Mouse (Mus musculus) cerebellum, postnatal 10 days (tissue): ENCODE measurements around the gene Vamp2.

Source experiments
- DNase-seq, 2 experiments: peaks; one replicate each; pipeline ENCODE4 v3.0.0; 2021; ENCODE audit warnings: mixed read lengths in 2 of 2

The Vamp2 gene

DNA sequence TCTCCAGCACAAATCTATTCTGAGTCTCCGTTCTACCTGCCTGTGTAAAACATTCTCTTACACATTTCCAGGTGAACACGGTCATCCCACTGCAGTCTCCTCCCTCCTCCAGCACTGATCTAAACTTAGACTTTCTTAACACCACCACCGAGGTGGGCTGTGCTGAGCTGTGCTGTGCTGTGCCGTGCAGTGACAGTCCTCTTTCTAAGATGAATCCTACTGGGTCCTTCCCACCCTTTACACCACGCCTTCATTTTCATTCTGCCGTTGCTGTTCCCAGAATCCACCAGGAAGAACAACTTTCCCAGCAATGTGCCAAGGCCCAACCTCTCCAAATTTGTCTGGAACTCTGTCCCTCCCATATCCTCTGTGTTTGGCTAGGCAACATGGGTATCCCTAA is 1.9 kb upstream of the Vamp2 start:
- DNase-seq, result no peak

DNA sequence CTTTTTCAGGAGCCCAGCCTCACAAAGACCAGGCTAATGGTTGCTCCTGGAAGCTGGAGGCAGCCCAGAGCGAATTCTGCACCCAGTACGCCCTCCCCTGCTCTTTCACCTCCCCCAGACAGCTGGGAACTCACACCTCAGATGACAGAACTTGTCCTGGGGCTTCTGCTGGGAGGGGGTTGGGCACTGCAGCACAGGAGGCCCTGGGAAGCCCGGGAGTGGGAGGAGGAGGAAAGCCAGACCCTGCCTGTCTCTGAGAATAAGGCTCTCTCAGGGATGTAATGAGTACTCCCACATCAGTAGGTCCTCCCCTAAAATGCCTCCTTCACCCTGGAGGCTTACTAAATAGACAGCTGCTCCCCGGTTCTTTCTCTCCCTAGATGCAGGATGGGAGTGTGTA is 1.2 kb upstream of the Vamp2 start:
- DNase-seq, result peak in 1 of 2 experiments; percentile 15

DNA sequence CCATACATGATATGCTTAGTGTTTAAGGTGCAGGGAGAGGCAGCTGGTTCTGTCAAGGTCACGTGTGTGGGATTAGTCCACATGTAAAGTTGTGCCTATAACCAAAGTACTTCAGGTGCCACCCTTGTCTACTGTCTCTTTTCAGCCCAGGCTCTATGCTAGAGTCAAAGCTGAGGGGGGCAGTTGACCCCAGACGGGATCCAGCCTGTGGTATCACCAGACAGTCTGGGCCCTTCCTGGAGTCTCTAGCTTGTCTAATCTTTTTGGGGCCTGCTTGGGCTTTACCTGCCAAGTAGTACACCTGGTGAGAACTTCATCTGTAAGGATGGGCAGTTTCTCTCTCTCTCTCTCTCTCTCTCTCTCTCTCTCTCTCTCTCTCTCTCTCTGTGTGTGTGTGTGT is 693 bp upstream of the Vamp2 start:
- peak in 1 of 2 experiments; percentile 21 for DNase-seq

DNA sequence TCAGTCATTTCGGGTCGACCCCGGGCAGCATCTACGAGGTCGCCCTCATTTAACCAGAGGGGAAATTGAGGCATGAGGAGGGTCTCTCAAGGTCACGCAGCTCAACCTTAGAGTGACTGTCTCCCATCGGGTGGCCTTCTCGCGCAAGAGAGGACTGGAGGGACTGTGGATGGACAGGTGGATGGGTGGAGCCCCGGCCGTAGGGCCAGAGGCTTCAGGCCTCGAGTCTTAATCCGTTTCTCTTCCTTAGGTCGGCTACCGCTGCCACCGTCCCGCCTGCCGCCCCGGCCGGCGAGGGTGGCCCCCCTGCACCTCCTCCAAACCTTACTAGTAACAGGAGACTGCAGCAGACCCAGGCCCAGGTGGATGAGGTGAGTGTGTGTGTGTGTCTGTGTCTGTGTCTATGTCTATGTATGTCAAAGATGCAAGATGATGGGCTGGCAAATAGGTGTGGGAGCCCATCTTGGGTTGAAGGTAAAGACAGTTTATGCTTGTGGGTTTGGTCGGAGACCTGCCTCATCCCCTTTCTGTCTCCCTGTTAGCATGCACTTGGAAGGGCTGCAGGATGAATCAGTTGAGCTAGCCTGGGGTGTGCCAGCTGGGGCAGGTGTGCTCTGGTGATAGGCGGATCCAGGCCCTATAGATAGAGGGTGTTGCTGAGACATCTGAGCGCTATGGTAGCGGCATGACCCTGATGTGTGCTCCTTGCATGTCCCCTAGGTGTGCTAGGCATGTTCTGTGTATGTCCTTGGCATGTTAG is 746 bp downstream of the Vamp2 start:
- DNase-seq, result no peak

DNA sequence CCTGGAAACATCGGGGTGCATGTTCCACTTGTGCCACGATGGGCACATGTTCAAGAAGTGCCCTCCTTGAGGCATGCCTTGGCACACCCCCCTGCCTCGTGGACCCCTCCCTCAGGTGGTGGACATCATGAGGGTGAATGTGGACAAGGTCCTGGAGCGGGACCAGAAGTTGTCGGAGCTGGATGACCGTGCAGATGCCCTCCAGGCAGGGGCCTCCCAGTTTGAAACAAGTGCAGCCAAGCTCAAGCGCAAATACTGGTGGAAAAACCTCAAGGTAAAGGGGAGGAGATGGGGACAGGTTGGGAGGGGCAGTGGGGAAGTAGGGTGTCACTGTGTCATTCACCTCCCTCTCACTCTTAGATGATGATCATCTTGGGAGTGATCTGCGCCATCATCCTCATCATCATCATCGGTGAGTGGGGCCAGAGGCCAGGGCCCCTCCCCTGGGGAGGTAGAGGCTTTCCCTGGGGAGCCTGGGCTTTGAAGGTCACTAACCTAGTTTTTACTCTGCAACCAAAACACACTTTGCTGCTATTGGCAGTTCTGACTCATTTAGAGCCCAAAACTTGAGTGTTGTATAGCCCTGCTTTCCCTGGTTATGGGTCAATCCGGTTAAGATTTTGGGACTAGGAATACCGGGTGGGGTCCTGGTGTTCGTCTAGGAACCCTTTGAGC is 1.5 kb downstream of the Vamp2 start:
- peak; percentile 52 to 59 for DNase-seq

DNA sequence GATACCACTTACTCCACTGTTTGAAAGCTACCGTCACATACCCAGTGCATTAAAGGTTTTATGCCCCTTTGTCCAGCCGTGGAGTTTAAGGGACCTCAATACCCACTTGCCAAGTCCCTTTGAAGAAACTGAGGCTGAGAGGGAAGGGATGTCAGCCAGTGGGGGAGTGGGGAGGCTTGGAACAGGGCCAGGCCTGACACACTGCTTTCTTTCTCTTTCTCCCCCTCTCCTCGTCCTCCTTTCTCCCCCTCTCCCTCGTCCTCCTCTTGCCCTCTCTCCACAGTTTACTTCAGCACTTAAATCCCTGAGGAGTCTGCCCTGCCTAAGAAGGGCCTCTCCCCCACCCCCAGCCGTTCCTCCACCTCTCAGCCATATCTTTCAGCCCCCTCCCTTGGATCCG is 2.1 kb downstream of the Vamp2 start:
- DNase-seq, result peak in 1 of 2 experiments; percentile 27

DNA sequence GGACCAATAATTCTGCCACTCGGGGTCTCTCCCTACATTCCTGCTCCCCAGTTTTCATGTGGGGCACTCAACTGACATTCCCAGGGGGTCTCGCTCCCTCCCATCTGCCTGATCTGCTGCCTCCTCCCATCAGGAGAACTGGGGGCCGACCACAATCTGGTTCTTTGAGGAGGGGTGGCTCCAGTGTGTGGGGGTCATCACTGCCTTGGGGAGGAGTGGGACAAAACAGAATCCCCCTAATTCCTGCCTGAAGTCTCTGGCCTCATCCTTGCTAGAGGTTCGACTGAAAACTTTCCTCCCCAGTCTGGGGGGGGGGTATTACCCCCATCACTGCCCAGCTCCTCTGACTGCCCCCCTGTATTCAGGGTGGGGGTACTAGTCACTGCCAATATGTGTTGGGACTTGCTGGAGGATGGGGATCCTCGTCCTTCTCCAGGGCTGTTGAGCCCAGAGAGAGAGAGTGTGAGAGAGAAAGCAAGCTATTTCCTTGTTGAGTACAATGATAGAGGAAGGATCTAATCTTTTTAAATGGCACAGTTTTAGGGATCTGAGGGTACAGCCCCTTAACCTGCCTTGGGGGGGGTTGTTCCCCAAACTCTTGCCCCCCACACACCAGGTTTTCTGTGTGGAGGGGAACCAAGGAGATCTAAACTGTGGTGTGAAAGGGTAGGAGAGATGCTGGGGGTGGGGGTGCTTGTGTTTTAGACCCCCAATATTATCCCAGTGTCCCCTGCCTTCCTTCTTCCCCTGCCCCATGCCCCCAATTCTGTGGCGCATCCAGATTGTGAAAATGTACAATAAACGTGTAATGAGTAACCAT is 3.5 kb downstream of the Vamp2 start:
- DNase-seq, result peak; percentile 18 to 19

DNA sequence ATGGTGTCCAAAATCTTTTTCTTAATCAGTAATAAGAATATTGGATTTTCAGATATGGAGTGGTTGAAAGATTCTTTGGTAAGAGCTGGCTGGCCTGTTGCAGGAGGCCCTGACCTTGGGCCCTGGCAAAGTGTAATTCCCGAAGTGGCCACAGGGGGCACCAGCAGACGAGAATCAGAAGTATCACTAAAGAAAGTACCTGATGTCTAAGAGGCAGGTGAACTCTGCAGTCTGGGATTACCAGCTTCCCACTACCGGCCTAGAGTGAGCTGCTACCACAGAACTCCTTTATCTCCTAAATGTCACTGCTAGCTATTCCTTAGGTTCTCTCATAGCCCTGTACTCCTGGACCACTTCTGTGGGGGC is 4.1 kb downstream of the Vamp2 start:
- peak; percentile 93 to 97 for DNase-seq

DNA sequence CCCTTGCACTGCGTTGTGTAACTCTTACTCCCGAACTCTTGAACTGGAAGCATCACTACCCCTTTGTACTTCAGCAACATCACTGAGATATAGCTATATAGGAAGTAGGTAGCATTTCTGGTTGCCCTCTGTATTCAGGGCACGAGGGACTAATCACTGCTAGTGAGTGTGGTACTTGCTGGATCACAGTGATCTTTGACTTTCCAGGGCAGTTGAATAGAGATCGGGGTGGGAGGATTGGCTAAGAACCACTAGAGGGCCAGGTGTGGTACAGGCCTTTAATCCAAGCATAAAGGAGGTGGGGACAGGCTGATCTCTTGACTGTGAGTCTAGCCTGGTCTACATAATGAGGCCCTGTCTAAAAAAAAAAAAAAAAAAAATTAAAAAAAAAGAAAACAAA is 4.6 kb downstream of the Vamp2 start:
- DNase-seq, result peak in 1 of 2 experiments; percentile 30

DNA sequence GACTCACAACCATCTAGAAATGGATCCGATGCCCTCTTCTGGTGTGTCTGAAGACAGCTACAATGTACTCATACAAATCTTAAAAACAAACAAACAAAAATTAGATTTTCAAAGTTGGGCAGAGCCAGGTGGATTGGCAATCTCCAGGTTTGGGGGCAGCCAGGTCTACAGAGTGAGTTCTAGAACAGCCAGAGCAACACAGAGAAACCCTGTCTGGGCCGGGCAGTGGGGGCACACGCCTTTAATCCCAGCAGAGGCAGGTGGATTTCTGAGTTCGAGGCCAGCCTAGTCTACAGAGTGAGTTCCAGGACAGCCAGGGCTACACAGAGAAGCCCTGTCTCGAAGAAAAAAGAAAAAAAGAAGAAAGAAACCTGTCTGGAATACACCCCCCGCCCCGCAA is 5.6 kb downstream of the Vamp2 start:
- DNase-seq, result peak in 1 of 2 experiments; percentile 17

DNA sequence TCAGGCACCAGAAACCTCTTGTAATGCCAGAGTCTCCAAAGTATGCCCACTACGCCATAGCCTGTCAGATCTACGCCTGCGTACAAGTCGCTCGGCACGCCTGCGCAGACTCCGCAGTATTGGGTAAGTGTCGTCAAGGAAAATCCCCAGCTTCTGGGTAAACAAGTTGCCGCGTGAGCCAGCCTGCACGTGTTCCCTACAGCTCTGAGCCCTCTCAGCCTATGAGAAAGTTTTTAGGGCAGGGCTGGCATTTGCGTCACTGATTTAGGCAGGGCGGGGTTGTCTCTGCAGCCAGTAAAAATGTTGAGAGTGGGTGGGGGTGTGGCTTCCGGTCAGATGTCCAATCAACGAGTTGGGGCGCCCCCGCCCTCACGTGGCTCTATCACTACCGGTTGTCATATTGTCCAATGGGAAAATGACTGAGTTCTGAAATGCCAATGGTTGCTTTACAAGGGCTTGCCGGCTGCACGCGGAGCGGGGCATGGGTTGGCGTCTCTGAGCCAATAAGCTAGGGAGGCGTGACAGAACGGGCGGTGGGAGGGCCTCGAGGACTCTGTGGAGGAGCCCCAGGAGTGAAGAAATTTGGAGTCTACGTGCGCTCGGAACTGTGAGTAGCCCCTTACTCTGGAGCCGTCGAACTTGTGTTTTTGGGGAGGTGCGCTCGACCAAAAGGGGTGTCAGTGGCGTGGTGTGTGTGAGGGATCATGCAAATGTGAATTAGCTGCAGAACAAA is 6.6 kb downstream of the Vamp2 start, which contains the start of gene Per1:
Gene Per1, plus strand, starts transcription at position 521 of the 733 bp plus-strand sequence.
- DNase-seq, result peak; percentile 99

DNA sequence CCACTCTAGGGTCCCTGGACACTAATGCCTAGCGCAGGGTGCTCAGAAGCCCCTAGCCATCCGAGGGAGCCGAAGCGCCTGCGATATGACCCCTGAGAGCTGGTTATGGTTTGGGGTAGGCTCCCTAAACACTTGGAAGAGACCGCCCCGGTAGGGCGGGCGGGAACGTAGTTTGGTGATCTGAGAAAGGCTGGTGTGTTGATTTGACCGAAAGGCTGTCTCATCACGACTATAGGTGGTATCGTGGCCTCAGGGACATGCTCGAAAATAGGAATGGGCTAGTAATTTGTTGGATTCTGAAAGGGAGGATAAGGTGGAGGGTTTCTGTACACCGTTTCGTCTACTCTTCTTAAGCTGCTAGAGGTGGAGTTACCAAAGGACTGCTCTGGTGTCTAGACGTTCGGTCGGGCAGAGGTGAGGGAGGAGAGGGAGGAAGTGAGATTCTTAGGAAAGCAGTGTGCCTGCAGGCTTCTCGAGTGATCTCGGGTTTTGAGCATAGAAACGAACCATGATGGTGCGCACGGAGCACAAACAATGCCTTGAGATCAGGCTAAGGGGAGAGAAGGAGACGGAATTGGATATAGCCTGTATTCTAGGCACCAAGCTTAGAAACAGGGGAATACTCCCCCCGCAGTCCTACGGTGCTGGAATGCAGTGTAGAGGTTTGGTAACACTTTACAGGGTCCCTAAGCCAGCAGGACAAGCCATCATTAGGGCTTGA is 7.4 kb downstream of the Vamp2 start:
- DNase-seq, result no peak

DNA sequence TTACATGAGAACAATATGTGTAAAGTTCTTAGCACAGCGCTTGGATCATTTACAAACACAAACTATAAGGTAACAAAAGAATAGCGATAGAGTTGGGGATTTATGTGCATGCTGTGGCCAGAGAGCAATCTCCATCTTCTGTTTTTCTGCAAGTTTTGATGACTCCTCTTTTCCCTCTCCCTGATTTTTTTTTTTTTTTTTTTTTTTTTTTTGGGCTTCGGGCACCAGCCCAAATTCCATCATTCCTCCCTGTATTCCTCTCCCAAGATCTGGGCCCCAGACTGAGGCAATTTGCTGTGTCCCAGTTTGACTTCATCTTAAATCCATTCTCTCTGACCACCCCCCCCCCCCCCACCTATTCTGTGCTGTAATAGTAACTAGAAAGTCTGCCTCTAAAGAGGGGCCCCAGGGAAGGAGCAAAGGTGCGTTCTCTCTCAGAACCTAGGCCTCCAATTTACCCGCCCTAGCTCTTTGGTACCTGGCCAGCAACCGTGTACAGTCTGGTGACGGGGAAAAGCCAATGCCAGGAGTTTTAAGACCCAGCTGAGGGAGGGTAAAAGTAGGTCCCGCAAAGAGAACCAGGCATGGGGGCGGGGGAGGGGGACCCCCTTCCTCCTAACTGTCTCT is 8.2 kb downstream of the Vamp2 start:
- DNase-seq, result no peak

DNA sequence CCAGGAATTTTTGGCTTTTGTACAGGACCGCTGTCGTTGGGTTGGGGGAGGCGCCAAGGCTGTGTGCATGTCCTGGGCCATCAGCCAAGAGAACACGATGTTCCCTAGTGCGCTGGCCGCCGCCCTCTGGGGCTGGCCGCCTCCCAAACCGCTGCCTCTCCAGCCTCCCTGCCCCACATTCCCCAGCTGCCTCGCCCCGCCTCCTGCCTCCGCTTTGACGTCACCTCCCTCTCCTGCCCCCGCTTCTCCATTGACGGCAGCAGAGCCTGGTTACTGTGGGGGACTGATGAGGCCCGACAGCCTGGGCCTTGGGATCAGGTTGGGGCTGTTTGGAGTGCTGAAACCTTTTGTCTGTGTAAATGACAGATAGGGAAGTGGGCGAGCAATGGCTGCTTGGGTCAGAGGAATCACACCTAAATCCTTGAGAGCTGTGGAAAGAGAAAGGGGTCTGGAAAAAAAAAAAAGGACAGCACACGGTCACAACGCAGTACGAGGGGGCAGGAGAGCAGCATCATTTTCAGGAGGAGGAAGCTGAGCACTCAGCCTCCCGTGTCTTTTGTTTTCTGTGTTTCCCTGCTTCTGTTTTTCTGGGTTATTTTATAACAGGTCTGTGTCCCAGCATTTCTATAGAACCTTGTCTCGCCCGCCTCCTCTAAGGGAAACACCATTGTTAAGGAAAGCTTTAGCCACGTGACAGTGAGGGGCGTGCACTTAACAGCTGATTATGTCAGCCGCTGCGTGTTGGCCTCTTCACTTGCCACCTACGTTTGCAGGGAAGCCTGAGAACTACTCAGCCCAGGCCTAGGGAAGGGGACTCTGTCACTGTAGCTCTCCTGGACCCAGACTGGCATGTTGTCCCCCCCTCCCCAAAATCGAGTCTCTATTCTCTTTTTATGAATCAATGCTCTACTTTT is 9.0 kb downstream of the Vamp2 start:
- peak; percentile 90 to 94 for DNase-seq

DNA sequence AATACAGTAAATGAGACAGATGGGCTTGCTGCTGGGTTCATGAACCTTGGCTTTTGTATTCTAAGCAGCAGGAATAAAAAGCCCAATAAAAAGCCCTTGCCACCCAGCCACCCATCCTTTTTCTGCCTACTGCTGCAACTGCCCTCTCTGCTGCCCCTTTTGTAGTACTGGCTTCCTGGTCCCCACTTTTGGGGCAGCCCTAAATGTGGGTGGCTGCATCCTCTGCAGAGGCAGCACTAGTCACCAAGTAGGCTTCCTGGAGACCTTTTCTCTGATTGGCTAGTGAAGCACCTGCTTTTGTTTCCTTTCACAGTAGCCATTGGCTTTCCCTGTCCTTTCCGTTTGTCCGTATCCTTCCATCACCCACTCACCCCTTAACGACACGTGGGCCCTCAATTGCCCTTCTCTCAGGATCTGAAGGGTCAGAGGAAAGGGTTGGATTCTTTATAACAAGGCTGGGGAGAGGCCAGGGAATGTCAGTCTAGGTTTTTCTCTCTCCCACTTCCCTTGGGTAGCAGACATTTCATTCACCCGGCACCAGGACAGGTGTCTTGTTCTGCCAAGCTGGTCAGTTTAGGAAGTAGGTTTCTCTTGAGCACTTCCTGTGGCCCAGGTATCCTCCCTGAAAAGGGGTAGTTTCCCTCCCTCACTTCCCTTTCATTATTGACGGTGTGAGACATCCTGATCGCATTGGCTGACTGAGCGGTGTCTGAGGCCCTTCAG is 9.9 kb downstream of the Vamp2 start:
- DNase-seq, result no peak

DNA sequence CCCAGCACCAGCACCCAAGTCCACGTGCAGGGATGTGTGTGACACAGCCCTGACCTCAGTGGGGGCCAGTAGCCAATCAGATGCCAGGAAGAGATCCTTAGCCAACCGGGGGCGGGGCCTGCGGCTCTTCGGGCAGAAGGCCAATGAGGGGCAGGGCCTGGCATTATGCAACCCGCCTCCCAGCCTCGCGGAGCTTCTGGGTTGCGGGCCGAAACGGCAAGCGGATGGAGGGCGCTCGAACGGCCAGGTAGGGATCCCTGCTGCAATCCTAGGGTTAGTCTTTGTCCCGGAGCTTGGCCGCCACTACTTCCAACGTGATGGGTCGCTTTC is 10.4 kb downstream of the Vamp2 start:
- peak; percentile 99 for DNase-seq

DNA sequence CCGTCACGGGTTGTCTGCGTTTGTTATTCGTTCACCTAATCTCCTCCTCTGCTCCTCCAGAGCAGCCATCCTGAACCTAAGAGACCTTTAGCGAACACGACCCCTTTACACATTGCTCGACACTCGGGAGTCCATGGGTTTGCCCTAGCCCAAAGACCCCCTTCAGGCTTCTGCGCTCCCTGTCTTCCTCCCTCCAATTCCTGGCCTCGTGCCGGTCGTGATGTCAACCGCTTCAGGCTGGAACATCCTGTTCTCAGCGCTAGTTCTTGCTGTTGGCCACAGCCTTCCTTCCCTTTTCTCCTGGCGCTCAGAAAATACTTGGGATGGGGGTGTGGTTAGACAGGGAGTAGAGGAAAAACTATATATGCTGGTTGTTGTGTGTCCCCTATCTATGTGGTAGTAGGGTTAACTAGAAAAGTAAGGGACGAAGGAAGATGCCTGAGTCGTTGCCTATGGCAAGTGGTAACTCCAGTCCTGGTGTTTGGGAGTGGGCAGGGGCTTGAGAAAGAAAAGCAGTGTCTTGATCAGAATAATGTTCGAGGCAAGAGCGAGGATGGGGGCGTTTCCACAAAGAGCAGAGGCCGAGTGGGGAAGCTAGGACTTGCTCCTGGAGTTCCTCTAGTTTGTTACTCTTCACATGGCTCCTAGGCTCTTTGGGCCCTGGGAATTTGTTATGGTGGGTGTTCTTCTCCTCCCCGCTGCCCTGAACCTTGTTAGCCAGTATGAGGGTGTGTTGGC is 11.1 kb downstream of the Vamp2 start:
- peak; percentile 89 to 91 for DNase-seq

DNA sequence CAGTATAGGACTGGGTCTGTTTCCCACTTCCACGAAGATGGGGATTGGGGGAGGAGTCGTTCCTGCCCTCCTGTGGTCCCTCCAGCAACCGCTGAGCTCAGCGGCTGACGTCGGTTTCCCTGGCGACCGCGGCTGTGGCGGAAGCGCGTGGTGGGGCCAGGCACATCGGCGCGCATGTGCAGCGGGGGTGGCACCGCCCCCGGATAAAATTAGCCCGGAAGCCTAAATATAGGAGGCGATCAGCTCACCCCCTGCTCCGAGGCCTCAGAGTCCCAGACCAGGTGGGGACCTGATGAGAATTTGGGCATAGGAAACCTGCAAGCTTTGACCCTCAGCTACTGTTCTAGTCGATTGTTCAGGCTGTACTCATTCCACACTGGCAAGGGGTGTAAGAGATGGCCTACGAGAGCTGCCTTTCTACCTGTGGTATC is 11.6 kb downstream of the Vamp2 start:
- DNase-seq, result peak; percentile 88 to 92
